Mouse (Mus musculus): ENCODE data around the gene Pced1b. TPM values are rescaled to one million over a fixed set of nuclear protein-coding genes. Genes with fewer than 3 reads are reported as not detected.

Pced1b gene
- polyA plus RNA-seq, 1 experiment, result 2.2 TPM

- Histone ChIP-seq H3K36me3 (replicated peaks; ENCODE audit: low read length) (no peaks in the 10 kb centered on the region), H3K4me1 (peaks cover 9% of the 10 kb centered on the region), H3K9me3 (peaks cover 28% of the 10 kb centered on the region), H3K4me3 (replicated peaks) (no peak overlapping the region), H3K27me3 (replicated peaks) (peaks cover 6% of the 10 kb centered on the region)
- TF ChIP-seq GATA1 (IDR thresholded peaks at IDR 0.05; ENCODE audit: borderline replicate concordance, low read length) (no peak), FLI1 (IDR thresholded peaks at IDR 0.05; ENCODE audit: low read length) (no peak)
Measured at GRCm38 (mm10) chr15:97345110-97345509, 98.2 kb downstream of the Pced1b start.

GRCm38 (mm10) chr15:97345917-97346316, 99.0 kb downstream of the Pced1b start:
- Histone ChIP-seq H3K4me3 (replicated peaks) (no peak overlapping the region), H3K9me3 (peaks cover 24% of the 10 kb centered on the region), H3K4me1 (peaks cover 9% of the 10 kb centered on the region), H3K27me3 (replicated peaks) (peaks cover 6% of the 10 kb centered on the region), H3K36me3 (replicated peaks; ENCODE audit: low read length) (no peaks in the 10 kb centered on the region)
- no peak for TF ChIP-seq GATA1 (IDR thresholded peaks at IDR 0.05; ENCODE audit: borderline replicate concordance, low read length)
- TF ChIP-seq FLI1 (IDR thresholded peaks at IDR 0.05; ENCODE audit: low read length), result no peak

- TF ChIP-seq FLI1 (IDR thresholded peaks at IDR 0.05; ENCODE audit: low read length), result no peak
- TF ChIP-seq GATA1 (IDR thresholded peaks at IDR 0.05; ENCODE audit: borderline replicate concordance, low read length), result no peak
Measured at GRCm38 (mm10) chr15:97346413-97346812, 99.5 kb downstream of the Pced1b start.

GRCm38 (mm10) chr15:97346897-97347296, 100.0 kb downstream of the Pced1b start:
- TF ChIP-seq FLI1 (IDR thresholded peaks at IDR 0.05; ENCODE audit: low read length) (no peak), GATA1 (IDR thresholded peaks at IDR 0.05; ENCODE audit: borderline replicate concordance, low read length) (no peak)
- peaks cover 9% of the 10 kb centered on the region for H3K4me1 ChIP-seq

More at GRCm38 (mm10) chr15:97346413-97346812, 99.5 kb downstream of the Pced1b start:
- H3K27me3 ChIP-seq (replicated peaks), result peaks cover 6% of the 10 kb centered on the region
- H3K9me3 ChIP-seq, result peaks cover 22% of the 10 kb centered on the region
- H3K4me1 ChIP-seq, result peaks cover 9% of the 10 kb centered on the region
- no peak overlapping the region for H3K4me3 ChIP-seq (replicated peaks)
- H3K36me3 ChIP-seq (replicated peaks; ENCODE audit: low read length), result no peaks in the 10 kb centered on the region

GRCm38 (mm10) chr15:97348566-97349315, 101.8 kb downstream of the Pced1b start:
- no peaks in the 10 kb centered on the region for H3K36me3 ChIP-seq (replicated peaks; ENCODE audit: low read length)
- no peaks in the 10 kb centered on the region for H3K4me1 ChIP-seq
- H3K9me3 ChIP-seq, result peaks cover 13% of the 10 kb centered on the region
- H3K27me3 ChIP-seq (replicated peaks), result peaks cover 6% of the 10 kb centered on the region
- TF ChIP-seq FLI1 (IDR thresholded peaks at IDR 0.05; ENCODE audit: low read length), result no peak
- no peak for TF ChIP-seq GATA1 (IDR thresholded peaks at IDR 0.05; ENCODE audit: borderline replicate concordance, low read length)
- H3K4me3 ChIP-seq (replicated peaks), result no peak overlapping the region

More at GRCm38 (mm10) chr15:97346897-97347296, 100.0 kb downstream of the Pced1b start:
- peaks cover 6% of the 10 kb centered on the region for H3K27me3 ChIP-seq (replicated peaks)
- H3K4me3 ChIP-seq (replicated peaks), result no peak overlapping the region
- H3K9me3 ChIP-seq, result peaks cover 17% of the 10 kb centered on the region
- no peaks in the 10 kb centered on the region for H3K36me3 ChIP-seq (replicated peaks; ENCODE audit: low read length)

GRCm38 (mm10) chr15:97350528-97350927, 103.6 kb downstream of the Pced1b start:
- no peak for TF ChIP-seq FLI1 (IDR thresholded peaks at IDR 0.05; ENCODE audit: low read length)
- TF ChIP-seq GATA1 (IDR thresholded peaks at IDR 0.05; ENCODE audit: borderline replicate concordance, low read length), result no peak
- Histone ChIP-seq H3K9me3 (peaks cover 2% of the 10 kb centered on the region; the same call in 1 of the 2 replicates), H3K4me3 (replicated peaks) (no peak overlapping the region), H3K36me3 (replicated peaks; ENCODE audit: low read length) (no peaks in the 10 kb centered on the region), H3K4me1 (no peaks in the 10 kb centered on the region), H3K27me3 (replicated peaks) (peaks cover 6% of the 10 kb centered on the region)

- peaks cover 6% of the 10 kb centered on the region for H3K27me3 ChIP-seq (replicated peaks)
- no peaks in the 10 kb centered on the region for H3K36me3 ChIP-seq (replicated peaks; ENCODE audit: low read length)
- no peaks in the 10 kb centered on the region for H3K4me1 ChIP-seq
- no peaks in the 10 kb centered on the region; the same call in 1 of the 2 replicates for H3K9me3 ChIP-seq
- TF ChIP-seq GATA1 (IDR thresholded peaks at IDR 0.05; ENCODE audit: borderline replicate concordance, low read length), result no peak
- no peak for TF ChIP-seq FLI1 (IDR thresholded peaks at IDR 0.05; ENCODE audit: low read length)
- no peak overlapping the region for H3K4me3 ChIP-seq (replicated peaks)
Measured at GRCm38 (mm10) chr15:97351016-97351415, 104.1 kb downstream of the Pced1b start.

- H3K9me3 ChIP-seq, result no peaks in the 10 kb centered on the region
- H3K36me3 ChIP-seq (replicated peaks; ENCODE audit: low read length), result no peaks in the 10 kb centered on the region
- H3K4me1 ChIP-seq, result no peaks in the 10 kb centered on the region
- H3K4me3 ChIP-seq (replicated peaks), result no peak overlapping the region
- TF ChIP-seq GATA1 (IDR thresholded peaks at IDR 0.05; ENCODE audit: borderline replicate concordance, low read length) (no peak), FLI1 (IDR thresholded peaks at IDR 0.05; ENCODE audit: low read length) (no peak)
- H3K27me3 ChIP-seq (replicated peaks), result peaks cover 6% of the 10 kb centered on the region
Measured at GRCm38 (mm10) chr15:97351681-97352080, 104.8 kb downstream of the Pced1b start.

- no peaks in the 10 kb centered on the region for H3K9me3 ChIP-seq
- TF ChIP-seq FLI1 (IDR thresholded peaks at IDR 0.05; ENCODE audit: low read length), result no peak
- no peak for TF ChIP-seq GATA1 (IDR thresholded peaks at IDR 0.05; ENCODE audit: borderline replicate concordance, low read length)
- H3K36me3 ChIP-seq (replicated peaks; ENCODE audit: low read length), result no peaks in the 10 kb centered on the region
- H3K4me3 ChIP-seq (replicated peaks), result no peak overlapping the region
- H3K27me3 ChIP-seq (replicated peaks), result peaks cover 4% of the 10 kb centered on the region
- peaks cover 9% of the 10 kb centered on the region for H3K4me1 ChIP-seq
Measured at GRCm38 (mm10) chr15:97355676-97356303, 108.9 kb downstream of the Pced1b start.

- Histone ChIP-seq H3K4me3 (replicated peaks) (no peak overlapping the region), H3K4me1 (peaks cover 21% of the 10 kb centered on the region), H3K36me3 (replicated peaks; ENCODE audit: low read length) (no peaks in the 10 kb centered on the region), H3K9me3 (no peaks in the 10 kb centered on the region), H3K27me3 (replicated peaks) (peaks cover 4% of the 10 kb centered on the region)
- TF ChIP-seq FLI1 (IDR thresholded peaks at IDR 0.05; ENCODE audit: low read length) (no peak), GATA1 (IDR thresholded peaks at IDR 0.05; ENCODE audit: borderline replicate concordance, low read length) (no peak)
Measured at GRCm38 (mm10) chr15:97357016-97357415, 110.1 kb downstream of the Pced1b start.

All from megakaryocyte, embryonic 14.5 days (primary cell).